Mouse (Mus musculus) small intestine, adult 2 months (tissue): ENCODE measurements around the gene Tex44.

ENCODE experiments used
- CTCF ChIP-seq: fragments of 200-500 bp; IDR thresholded peaks from 2 replicates; pipeline ENCODE4 v1.5.1; 2012; ENCODE audit warnings: low read depth, mild to moderate bottlenecking, control low read depth, inconsistent platforms, low read length, moderate library complexity, mixed read lengths; ENCODE audit not compliant: insufficient replicate concordance, insufficient read length; ENCODE audit errors: extremely low read depth
- POLR2A ChIP-seq: fragments of 200-500 bp; IDR thresholded peaks from 2 replicates; pipeline ENCODE4 v1.6.1; 2012; ENCODE audit warnings: low read depth, mild to moderate bottlenecking, control low read depth, inconsistent platforms, low read length, moderate library complexity

DNA sequence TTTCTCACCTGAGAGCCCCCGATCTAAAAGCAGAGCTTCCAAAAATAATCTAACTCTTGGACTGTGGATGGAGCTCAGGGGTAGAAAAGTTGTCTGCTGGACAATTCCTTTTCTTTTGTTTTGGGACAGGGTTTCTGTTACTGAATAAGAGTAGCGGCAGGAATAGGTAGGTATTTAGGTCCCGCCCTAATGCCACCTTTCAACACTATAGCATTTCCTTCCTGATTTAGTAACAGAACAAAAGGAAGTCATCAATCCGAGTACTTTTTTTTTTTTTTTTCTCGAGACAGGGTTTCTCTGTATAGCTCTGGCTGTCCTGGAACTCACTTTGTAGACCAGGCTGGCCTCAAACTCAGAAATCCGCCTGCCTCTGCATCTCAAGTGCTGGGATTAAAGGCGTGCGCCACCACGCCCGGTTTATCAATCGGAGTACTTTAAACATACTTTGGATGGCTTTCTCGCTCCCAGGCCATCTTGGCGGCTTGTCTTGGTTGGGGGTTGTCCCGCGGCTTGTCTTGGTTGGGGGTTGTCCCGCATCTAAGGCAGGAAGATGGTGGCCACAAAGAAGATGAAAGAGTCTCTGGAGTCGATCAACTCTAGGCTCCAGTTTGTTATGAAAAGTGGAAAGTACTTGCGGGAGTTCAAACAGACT lies 47.1 kb downstream of the Tex44 start:
- no peak for TF ChIP-seq CTCF
- no peak for TF ChIP-seq POLR2A
